Mouse (Mus musculus): ENCODE measurements around the gene Fam241a. TPM values are rescaled to one million over a fixed set of nuclear protein-coding genes. Genes with fewer than 3 reads are reported as not detected.

Fam241a gene
- total RNA-seq, 2 experiments from 2014 or later = 27.7 to 38.7 TPM

DNA sequence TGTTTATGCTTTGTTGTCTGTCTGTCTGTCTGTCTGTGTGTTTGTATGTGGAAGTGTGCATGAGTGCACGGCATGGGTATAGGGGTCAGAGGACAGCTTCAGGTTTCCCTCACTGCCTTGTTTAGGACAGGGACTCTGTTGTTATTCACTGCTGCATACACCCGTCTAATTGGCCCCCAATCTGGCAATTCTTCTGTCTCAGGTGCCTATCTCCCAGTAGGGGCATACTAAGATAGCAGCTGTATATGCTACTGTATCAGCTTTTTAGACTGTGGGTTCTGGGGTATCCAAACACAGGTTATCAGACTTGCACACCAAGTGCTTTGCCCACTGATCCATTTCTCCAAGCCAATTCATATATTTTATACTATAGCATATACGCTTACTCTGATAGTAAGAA, 16.2 kb downstream of the Fam241a start:
- ATAC-seq (replicated peaks; ENCODE audit: poor library complexity) = peak; percentile 46

DNA sequence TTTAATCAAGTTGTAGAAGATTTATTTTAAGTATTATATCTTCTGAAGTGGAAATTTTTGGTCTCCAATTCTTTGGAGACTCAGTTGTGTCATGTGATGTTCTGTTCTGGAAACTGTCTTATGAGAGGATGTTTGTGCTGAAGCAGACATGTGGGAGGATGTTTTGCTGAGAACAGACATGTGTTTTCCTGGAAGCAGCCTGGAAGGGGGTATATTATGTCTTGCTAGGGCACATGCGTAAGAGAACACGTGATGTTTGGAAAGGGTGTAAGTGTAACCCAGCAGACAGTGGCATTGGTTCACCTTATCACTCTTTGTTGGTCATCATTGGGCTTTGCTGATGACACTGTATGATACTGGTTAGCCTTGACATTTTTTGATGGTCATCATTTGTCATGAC, 20.6 kb downstream of the Fam241a start:
- no peak for ATAC-seq (replicated peaks; ENCODE audit: poor library complexity)

DNA sequence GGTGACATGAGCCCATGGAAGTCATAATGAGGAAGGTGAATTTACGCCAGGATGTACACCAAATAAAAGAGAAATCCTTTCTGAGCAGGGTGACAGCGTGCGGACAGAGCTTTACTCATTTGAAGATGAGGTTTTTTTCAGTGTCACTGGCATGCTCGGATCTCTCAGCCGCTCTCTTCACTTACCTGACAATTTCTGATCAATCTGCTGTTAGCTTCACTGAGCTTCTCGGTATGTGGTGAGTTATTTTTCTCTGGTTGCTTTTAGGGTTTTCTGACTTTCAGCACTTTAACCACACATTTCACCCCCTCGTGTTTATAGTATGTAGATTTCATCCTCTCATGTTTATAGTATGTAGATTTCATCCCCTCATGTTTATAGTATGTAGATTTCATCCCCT, 21.1 kb downstream of the Fam241a start:
- ATAC-seq (replicated peaks; ENCODE audit: poor library complexity) = no peak

DNA sequence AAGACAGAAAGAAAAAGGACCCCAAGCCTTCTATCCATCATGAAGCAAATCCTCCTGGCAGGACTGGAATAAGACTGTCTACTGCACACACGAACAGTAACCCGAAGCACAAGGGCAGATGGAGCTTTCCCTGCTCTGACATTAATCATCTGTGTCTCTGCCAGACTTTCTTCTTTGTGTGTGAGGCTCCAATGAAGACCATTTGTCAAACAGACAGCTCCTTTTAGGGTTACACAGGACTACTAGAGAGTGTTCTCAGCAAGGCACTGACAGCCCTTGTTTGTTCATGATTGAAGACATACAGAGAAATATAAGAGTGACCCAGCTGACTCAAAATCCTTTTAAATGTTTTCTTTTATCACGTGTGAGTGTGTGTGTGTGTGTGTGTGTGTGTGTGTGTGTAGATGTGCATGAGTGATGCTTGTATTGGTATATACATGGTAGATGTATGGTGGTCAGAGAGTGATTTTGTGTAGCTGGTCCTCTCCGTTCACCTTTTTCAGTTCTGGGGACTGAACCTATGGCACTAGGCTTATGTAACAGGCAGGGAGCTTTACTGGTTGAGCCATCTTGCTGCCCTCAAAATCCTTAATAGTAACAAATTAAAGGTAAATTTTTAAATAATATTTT, 21.8 kb downstream of the Fam241a start:
- ATAC-seq (replicated peaks; ENCODE audit: poor library complexity) = no peak

DNA sequence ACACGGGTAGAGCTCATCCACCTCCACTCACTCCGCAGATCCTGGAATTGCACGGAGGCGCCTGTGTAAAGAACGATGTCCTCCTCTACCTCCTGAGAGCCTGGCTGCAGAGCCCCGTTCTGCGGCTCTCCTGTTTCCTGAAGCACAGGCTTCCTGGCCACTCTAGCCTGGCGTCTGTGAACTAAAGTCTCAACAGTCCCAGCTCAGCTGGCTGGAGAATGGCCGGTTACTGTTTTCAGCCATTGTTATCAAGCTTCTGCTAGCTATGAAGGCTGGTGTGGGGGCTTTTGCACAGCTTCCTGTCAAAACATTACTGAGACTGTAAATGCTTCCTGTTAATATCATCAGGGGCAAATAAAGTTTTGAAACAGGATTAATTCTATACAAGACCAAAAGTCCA, 24.5 kb downstream of the Fam241a start:
- no peak for ATAC-seq (replicated peaks; ENCODE audit: poor library complexity)

DNA sequence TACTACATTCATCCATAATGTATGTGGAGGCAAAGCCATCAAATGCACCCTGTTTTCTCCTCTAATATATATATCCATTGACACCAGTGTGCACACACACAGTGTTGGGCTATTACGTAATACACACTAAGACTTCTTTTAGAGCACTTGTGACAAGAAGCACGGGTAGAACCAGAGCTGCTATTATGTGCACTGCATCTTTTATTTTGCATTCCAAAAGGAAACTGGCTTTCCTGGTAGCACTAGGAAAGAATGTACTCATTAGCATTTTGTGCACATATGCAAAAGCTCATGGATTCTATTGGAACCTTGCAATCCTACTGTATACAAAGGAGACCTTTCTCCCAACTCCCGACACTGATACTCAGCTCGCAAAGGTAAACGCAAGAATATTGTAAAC, 27.2 kb downstream of the Fam241a start:
- no peak for ATAC-seq (replicated peaks; ENCODE audit: poor library complexity)

DNA sequence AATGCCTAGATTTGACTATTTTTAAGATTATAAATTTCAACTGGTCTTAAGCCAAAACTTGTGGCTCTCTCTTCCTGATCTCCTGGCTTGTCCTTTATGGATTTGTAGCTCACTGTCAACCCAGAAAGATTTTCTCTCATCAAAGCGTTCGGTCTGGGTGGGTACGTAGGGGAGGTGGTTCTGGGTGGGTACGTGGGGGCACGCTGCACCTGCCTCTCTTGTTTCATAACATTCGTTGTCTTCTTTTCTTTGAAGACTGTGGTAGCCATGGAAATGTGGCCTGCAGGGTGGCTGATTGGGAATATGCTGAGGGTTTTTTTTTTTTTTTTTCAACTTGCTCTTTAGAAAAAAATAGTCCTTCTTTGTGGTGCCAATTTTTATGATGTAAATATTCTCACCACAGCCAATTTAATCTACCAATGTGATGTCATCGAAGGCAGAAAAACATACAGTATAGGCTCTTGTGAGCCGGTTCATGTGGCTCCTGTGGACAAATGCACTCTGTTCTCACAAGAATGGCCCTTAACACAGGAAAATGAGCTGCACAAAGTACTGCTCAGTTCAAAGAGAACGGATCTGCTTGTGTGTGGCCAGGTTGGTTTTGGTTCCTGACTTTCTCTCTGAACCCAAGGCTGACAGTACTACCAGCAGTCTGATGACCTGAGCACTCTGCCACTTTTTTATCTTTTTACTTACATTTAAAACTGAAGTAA, 27.9 kb downstream of the Fam241a start:
- no peak for ATAC-seq (replicated peaks; ENCODE audit: poor library complexity)

DNA sequence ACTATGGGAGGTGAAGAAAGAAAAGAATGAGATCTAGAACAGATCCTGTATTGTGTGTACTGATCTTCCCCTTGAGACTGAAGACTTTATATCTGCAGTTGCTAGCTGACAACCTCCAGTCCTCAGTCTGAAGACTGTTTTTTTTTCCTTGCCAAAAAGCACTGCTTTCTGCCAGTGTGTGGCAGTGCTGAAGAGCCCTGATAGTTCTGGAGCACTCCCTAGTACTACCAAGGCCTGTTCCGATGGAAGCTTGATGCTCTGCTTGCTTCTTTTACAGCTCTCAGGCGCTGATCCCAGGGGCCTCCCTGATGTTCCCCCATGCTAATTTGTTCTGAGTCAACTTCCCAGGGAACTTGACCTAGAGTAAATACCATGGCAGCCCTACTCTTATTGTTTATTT, 31.9 kb downstream of the Fam241a start:
- peak; percentile 38 for ATAC-seq (replicated peaks; ENCODE audit: poor library complexity)

DNA sequence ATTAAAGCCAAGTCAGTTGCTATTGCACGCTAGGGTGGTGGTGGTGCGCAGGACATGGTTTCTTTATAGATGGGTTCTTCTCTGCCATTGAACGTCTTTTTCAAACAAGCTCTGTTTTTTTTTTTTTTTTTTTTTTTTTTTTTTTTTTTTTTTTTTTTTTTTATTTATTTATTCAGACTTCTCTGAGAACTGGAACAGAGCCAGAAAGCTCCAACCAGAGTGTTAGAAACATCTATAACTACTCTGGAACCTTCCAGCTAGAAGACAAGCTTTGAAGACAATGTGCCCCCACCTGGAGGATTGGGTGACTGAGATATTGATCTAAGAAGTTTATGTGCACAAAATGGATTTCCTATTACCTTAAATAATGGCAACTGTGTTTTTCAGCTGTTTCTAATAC, 32.6 kb downstream of the Fam241a start:
- no peak for ATAC-seq (replicated peaks; ENCODE audit: poor library complexity)

DNA sequence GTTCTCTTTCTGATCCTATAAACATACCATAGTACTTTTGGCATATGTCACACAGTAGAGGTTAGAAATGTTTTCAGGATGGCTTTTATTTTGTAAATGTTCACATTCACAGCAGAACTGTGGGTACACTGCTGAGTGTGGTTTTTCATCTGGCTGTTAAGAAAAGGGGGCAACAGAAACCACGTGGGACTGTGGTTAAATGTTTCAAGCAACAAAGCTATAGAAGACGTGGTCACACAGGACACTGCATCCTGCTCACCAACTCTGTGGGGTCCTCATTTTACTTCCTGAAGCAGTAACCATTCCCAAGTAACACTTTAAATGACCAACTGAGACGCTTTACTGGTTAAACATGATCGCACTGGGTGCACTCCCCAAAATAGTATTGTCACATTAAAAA, 33.6 kb downstream of the Fam241a start:
- ATAC-seq (replicated peaks; ENCODE audit: poor library complexity) = peak; percentile 65

DNA sequence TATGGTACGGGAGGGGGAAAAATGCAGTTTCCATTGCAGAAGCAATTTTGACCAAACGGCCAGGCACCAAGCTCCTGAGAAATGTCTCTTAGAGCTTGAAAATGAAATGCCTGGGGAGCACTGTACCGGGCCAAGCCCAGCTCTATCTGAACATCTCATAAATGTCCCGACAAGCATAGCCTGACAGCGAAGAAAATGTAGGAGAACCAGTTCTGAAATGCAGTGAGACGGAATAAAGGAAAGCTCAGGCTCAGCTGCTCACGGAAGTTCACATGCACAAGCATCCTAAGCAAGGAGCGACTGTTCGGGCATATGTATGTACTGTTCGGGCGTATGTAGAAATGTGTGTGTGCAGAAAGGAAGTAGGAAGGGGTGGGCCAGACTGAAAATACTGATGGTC, 34.8 kb downstream of the Fam241a start:
- no peak for ATAC-seq (replicated peaks; ENCODE audit: poor library complexity)

DNA sequence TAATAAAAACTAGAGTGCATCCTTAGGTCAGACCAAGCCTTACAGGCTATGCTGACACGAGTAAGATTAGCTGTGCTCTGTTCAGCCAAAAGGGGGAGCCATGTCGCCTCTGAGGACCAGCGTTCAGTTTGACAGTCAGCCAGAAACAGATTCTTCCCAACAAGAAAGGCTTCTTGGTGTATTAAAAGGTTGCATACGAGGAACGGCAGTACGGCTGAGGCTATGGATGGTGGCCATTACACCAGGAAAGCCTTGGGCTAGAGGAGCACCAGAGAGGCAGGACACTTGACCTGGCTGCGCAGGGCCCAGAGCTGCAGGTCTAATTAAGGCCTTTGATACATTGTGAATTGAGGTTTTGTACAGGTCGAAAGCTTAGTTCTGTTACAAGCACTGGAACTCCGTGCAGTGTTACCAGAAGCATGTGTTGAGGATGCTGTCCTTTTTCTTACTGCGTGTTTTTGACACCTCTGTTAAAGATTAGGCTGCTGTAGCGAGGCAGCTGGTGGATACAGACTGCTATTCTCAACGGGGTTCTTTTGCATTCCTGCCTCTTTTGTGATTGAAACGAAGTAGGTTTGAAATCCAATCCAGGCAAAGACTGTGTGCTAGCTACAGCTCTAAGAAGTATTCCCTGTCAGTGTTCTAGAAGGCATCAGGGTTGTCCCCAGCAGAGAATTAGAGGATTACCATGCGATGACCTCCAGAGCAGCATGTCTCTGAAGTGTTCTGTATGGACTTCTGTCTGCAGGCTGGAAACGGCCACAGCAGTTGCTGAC, 42.5 kb downstream of the Fam241a start:
- peak; percentile 90 for ATAC-seq (replicated peaks; ENCODE audit: poor library complexity)

DNA sequence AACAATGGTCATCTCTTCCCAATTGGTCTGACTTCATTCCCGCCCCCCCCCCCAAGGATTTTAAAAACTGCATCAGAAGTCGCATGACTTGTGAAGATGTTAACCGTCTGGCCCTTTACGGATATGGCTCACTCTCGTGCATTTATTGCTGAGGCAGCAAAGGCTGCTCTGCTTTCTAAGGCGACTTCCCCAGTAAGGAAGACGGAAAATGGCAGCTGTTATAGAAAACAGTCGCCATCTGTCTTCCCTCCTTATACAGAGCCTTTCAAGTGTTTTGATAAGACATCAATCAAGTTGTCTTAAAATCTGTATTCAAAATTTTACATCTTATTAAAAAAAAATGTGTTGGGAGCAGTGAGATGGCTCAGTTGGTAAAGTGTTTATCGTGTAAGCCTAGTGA, 43.4 kb downstream of the Fam241a start:
- no peak for ATAC-seq (replicated peaks; ENCODE audit: poor library complexity)

DNA sequence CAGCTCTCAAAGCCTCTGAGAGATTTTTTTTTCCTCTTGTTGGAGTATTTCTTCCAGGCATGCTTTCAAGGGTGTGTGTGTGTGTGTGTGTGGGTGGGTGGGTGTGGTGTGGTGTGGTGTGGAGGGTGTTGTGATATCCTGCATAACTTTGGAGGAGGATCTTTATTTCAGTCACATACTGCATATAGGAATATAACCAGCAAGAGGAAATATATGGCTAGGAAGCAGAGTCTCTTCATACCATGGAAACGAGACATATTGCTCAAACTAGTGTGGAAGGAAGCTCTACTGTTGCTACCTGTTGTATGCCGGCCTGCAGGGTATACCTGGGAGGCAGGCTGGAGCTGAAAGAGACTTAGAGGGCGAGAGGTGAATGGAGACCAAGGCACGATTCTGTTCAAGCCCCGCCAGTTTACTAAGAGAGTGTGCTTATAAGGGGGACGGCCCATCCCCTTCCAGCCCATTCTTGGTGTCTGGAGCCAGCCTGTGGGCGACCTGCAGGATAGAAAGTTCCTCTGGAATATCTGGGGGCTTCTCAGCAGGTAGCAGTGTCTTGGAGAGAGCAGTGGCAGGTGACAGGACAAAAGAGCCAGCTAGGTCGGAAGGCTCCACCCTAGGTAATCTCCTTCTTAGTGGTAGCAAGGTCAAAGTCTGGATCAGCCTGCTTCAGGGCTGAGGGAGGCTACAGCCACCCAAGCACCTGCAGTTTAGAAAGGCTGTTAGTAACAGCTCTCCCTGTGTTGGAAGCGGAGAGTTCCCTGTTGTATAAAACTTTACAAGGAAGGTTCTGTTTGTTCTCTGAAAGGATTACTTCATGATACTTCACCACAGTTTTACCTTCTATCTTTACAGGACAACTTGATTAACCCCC, 45.1 kb downstream of the Fam241a start:
- ATAC-seq (replicated peaks; ENCODE audit: poor library complexity) = no peak

DNA sequence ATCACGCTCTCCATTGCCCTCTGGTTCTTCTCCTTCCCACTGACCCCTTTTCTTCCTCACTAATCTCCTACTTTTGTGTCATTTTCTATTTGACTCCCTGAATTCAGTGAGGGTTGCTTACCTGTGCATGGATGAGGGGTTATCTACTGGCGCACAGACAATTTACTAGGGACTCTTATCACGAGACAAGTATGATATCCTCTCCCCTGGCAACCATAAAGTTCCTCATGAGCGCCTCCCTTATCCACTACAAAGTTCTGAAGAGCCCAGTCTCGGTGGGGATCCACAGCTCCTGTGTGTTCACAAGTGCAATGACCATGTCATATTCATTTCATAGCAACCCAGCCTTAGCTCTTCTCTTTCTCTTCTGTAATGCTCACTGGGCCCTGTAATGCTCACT, 46.2 kb downstream of the Fam241a start:
- ATAC-seq (replicated peaks; ENCODE audit: poor library complexity) = 0 out of 2 replicates have a peak, but pooled peaks have one; percentile 9

DNA sequence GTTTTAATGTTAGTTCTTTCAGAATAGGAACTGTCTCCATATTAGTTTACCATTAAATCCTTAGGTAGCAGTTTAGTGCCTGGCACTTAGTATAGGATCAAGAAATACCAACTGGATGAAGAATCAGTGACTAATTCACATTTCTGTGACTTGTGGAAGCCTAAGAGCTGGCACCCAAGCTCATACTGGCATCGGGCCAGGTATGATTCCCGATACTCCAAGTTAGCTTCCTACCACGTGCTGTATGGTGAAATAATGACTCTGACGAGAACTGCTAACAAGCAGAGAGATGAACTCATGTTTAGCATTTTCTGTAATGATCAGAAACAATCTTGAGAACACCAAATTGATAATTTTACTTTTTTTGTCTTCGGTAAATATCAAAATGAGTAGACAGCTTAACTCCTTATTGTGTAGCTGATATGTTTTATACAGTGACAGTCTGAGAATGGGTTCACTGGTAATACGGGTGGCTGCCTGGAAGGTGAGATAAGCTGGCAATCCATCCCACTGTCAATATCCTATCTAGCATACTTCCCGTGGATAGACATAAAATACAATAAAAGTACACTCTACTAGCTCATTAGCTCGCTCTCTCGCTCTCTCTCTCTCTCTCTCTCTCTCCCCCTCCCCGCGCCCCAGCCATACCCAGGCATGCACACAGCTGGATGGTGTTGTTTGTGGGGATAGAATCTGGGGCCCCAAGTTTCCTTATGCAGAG, 47.9 kb downstream of the Fam241a start:
- peak; percentile 73 for ATAC-seq (replicated peaks; ENCODE audit: poor library complexity)

DNA sequence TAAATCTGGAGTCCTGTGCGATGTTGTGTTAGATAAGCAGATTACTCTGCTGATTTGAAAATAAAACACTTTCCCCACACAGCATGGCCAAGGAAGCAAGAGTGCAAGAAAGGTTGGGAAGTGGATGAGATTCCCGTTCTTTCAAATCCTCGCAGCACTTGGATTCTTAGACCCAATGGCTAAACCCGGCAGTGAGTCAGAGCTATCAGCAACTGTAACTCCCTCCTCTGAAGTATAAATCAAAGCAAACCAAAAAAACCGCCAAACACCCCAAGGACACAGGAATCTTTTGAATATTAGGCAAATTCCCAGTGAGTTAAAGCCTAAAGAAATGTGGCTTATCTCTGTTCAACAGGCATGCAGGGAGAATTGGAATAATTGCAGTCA, 52.2 kb downstream of the Fam241a start:
- ATAC-seq (replicated peaks; ENCODE audit: poor library complexity) = no peak

DNA sequence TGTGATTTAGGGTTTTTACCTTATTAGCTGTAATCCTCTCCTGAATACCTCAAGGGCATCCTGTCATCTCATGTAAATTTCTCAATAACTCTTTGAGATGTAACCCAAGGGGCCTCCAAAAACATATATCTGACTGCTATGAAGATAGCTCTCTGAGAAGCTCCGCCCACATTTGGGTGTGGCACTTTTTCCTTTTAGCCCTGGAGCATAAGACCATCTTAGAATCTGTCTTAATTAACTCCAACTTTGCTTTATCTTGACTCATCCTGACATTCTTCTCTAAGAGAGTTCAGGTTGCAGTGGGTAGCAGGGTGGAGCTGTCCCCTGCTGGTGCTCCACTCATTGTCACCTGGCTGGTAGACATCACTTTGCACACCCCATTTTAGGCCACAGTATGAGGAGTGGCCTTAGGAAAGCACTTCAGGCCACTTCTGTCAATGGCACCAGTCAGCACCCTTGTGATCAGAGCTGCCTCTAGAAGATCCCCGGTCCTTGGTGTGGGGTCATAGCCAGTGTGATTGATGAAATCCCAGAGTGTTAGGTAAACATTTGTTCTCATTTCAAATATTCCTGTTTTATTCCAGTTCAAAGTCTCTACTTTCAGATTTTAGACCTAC, 52.7 kb downstream of the Fam241a start:
- no peak for ATAC-seq (replicated peaks; ENCODE audit: poor library complexity)

DNA sequence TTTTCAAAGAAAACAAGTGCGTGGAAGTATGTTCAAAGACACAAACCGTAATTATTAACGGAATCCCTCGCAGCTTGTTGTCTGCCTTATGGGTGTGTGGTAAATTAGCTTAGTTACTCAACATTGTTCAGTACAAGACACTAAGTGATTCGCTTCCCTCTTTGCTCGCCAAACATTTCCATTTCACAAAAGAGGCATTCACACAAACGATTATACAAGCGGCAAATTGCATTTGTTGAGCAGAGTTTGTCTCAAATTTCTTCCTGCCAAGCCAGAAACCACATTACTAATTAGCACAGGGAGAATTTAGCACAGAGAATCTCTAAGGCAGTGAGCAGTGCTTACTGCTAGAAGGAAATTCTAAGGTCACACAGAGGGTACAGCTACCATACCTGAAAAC, 54.2 kb downstream of the Fam241a start:
- ATAC-seq (replicated peaks; ENCODE audit: poor library complexity) = no peak
